Mouse (Mus musculus) kidney, embryonic 14.5 days (tissue): ENCODE measurements at regions not wholly inside any gene's neighbourhood (a gene's known extent, or its start where the extent isn't known, plus 50 kb on each side); places are given as distances from the start of the nearest gene placed in this dataset.

Source experiments
- ATAC-seq: fragments of 200-750 bp; cut with Nextera tagmentation; 2 replicates; pipeline ENCODE4 v1.8.0; 2017; ENCODE audit warnings: moderate number of reproducible peaks, mild to moderate bottlenecking, moderate TSS enrichment, moderate library complexity; ENCODE audit not compliant: low FRiP score, low TSS enrichment
- H3K27ac ChIP-seq: fragments of 300-500 bp; sonication (generic); 2 replicates; pipeline ENCODE4 v1.5.1; 2014; ENCODE audit warnings: low read depth, mild to moderate bottlenecking, low read length, moderate library complexity, mixed read lengths
- H3K27me3 ChIP-seq: fragments of 300-500 bp; sonication (generic); 2 replicates; pipeline ENCODE4 v1.6.1; 2014; ENCODE audit warnings: mild to moderate bottlenecking, low read length; ENCODE audit not compliant: control insufficient read depth, insufficient read depth
- H3K36me3 ChIP-seq: fragments of 300-500 bp; sonication (generic); 2 replicates; pipeline ENCODE4 v1.6.1; 2014; ENCODE audit warnings: low read length, mixed read lengths; ENCODE audit not compliant: control insufficient read depth, insufficient read depth
- H3K4me1 ChIP-seq: fragments of 300-500 bp; sonication (generic); 2 replicates; pipeline ENCODE4 v1.6.1; 2014; ENCODE audit warnings: low read length, mixed read lengths; ENCODE audit not compliant: control insufficient read depth, insufficient read depth
- H3K4me2 ChIP-seq: fragments of 300-500 bp; sonication (generic); replicated peaks from 2 replicates; pipeline ENCODE4 v1.6.1; 2014; ENCODE audit warnings: low read depth, mild to moderate bottlenecking, low read length
- H3K4me3 ChIP-seq: fragments of 300-500 bp; sonication (generic); 2 replicates; pipeline ENCODE4 v1.5.1; 2014; ENCODE audit warnings: mild to moderate bottlenecking, low read length
- H3K9ac ChIP-seq: fragments of 300-500 bp; sonication (generic); 2 replicates; pipeline ENCODE4 v1.6.1; 2014; ENCODE audit warnings: low read depth, mild to moderate bottlenecking, low read length, moderate library complexity
- H3K9me3 ChIP-seq: fragments of 300-500 bp; sonication (generic); 2 replicates; pipeline ENCODE4 v1.6.1; 2016; ENCODE audit warnings: low read length; ENCODE audit not compliant: control insufficient read depth
- WGBS: fragments of 180-500 bp; shearing (Covaris S2); extraction: QIAGEN DNeasy Blood & Tissue Kit; methylation state at CpG from one replicate; pipeline ENCODE4 v1.1.7; 2014; 5-methylcytosine and 5-hydroxymethylcytosine counted together

DNA sequence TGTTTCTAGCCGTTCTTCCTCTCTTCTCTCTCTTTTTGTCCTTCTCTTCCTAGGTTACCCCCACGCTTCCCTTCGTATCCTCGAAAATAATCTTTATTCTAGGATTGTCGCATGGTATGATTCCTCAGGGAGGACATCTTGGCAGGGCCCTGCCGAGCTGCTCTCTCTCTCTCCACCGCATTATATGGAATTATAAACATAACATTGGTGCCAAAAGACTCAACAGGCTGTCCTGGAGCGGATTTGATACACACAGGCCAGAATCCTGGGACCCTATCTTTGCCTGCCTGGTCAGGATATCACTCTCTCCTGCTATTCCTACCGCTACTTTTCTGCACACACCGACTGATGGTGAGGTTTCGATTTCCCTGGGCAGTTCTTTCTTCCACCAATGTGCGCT is 228.9 kb upstream of the Fn1 start:
- H3K9me3 ChIP-seq: no peaks in the 10 kb centered on the region
- H3K4me1 ChIP-seq: no peaks in the 10 kb centered on the region
- no peak overlapping the region for H3K4me3 ChIP-seq
- no peak overlapping the region for H3K27ac ChIP-seq
- no peak overlapping the region for H3K4me2 ChIP-seq
- no peak for ATAC-seq
- no peak overlapping the region for H3K9ac ChIP-seq
- no peaks in the 10 kb centered on the region for H3K36me3 ChIP-seq
- 89% methylated on average over 12 of the region's 12 CpGs for WGBS
- H3K27me3 ChIP-seq: no peaks in the 10 kb centered on the region

DNA sequence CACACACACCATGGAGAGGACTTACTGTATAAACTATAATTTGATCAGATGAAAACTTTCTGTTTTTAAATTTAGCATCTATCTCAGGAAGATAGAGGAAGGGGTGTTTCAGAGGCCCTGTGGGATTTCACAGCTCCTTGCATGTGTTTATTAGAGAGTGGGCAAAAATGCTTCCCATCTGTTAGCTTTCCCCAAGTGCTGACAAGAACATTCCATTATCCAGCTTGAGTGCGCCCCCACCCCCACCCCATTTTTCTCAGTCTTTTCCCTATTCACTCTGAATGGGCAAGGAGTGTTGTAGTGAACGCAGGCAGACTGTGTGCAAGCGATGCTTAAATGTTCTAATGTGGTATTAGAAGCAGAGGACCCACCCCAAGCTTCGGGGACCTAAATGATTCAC is 228.2 kb upstream of the Fn1 start:
- 89% methylated on average over 4 of the region's 4 CpGs for WGBS

DNA sequence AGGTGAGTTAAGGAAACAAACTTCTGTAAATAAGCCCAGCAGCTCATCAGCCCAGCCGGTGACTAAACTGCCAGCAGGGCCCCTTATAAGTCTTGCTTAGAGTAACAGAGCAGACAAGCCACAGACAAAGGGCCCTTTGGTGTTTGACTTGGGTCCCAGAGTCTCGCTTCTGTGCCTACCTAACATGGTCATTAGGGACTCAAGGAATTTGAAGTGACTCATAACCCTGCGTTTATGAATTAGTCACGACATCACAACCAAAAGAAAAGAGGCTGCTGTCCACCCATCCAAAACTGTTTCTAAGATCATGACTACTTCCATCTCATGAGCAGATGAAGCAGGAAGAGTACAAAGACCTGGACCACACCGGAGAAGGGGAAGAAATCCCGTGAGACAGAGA is 227.5 kb upstream of the Fn1 start:
- H3K4me1 ChIP-seq: no peaks in the 10 kb centered on the region
- H3K9me3 ChIP-seq: no peaks in the 10 kb centered on the region
- H3K9ac ChIP-seq: no peak overlapping the region
- H3K4me2 ChIP-seq: no peak overlapping the region
- no peaks in the 10 kb centered on the region for H3K27me3 ChIP-seq
- no peak overlapping the region for H3K4me3 ChIP-seq
- H3K36me3 ChIP-seq: no peaks in the 10 kb centered on the region
- no peak for ATAC-seq
- WGBS: 69% methylated on average over 6 of the region's 6 CpGs
- no peak overlapping the region for H3K27ac ChIP-seq

More for the DNA sequence above, 228.2 kb upstream of the Fn1 start:
- Histone ChIP-seq H3K27me3 (no peaks in the 10 kb centered on the region), H3K36me3 (no peaks in the 10 kb centered on the region), H3K4me1 (no peaks in the 10 kb centered on the region), H3K4me2 (no peak overlapping the region), H3K27ac (no peak overlapping the region), H3K4me3 (no peak overlapping the region), H3K9me3 (no peaks in the 10 kb centered on the region), H3K9ac (no peak overlapping the region)
- no peak for ATAC-seq

DNA sequence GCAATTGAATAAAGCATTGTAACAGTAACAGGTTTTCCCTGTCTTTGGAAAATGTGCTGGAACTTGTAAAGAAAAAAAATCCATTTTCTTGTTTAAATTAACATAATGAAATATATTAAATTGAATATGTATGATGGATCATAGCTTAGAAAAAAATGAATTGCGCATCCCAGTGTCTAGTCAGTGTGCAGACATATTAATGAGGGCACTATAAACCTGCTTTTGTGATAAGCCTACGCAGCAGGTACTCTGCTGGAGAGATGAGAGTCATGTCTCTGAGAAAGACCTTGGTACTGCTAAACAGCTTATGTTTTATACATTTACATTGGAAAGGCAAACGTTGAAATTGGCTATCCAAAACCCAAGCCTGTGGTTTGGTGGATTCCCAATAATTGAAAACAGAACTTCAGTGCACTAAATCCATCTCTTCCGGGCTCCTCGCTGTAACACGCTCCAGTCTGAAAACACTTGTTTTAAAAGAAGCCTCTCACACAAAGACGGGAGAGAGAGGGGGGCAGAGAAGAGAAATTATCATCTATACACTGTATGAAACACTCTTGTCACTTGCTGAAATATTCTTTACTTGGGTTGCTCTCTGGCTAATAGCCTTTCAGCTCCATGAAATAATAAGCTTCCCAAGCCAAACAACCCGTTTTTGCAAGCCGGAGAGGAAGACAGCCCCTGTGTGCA is 223.9 kb upstream of the Fn1 start:
- Histone ChIP-seq H3K9me3 (no peaks in the 10 kb centered on the region), H3K27me3 (no peaks in the 10 kb centered on the region), H3K9ac (no peak overlapping the region), H3K27ac (no peak overlapping the region), H3K4me1 (no peaks in the 10 kb centered on the region), H3K4me3 (no peak overlapping the region), H3K36me3 (no peaks in the 10 kb centered on the region), H3K4me2 (no peak overlapping the region)
- WGBS: 85% methylated on average over 9 of the region's 9 CpGs
- ATAC-seq: no peak

DNA sequence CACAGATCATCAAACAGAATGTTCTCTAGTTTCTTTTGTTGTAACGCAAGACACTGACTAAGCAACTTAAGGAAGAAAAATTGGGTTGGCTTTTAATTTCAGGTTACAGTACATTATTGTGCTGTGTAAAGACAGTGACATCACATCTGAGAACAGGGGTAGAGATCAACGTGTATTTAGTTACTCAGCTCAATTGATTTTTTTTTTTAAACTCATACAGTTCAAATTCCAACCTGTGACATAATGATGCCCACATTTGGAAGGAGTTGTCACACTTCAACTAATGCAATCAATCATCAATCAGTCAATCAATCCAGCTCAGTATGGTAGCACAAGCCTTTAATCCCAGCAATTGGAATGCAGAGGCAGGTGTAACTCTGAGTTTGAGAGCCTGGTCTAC is 221.0 kb upstream of the Fn1 start:
- H3K4me2 ChIP-seq: no peak overlapping the region
- H3K27me3 ChIP-seq: no peaks in the 10 kb centered on the region
- no peak overlapping the region for H3K4me3 ChIP-seq
- WGBS: 87% methylated on average over 2 of the region's 2 CpGs
- no peak for ATAC-seq
- H3K9me3 ChIP-seq: peaks cover 4% of the 10 kb centered on the region; the same call in 1 of the 2 replicates
- H3K4me1 ChIP-seq: no peaks in the 10 kb centered on the region
- H3K9ac ChIP-seq: no peak overlapping the region
- no peaks in the 10 kb centered on the region for H3K36me3 ChIP-seq
- H3K27ac ChIP-seq: no peak overlapping the region

DNA sequence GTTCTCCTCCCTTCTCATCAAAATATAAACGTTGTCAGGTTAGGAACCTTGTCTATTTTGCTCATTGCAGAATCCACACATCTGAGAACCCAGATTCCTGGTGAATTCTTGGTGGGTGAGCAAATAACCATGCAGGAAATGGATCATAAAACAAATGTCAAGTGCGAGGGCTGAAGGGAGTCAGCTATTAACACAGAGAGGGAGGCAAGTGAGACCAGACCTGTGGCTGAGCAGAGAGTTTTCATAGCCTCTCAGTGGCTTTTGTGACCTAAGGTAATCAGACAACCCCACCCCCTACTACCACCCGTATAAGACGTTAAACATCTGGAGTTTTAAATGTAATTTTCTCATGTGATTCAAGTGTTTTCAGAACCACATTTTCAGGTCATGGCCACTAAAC is 212.7 kb upstream of the Fn1 start:
- Histone ChIP-seq H3K4me1 (peaks cover 6% of the 10 kb centered on the region; the same call in 1 of the 2 replicates), H3K27me3 (no peaks in the 10 kb centered on the region), H3K9me3 (peaks cover 2% of the 10 kb centered on the region; the same call in 1 of the 2 replicates), H3K4me2 (no peak overlapping the region), H3K4me3 (no peak overlapping the region), H3K27ac (peak overlapping the region; percentile 63; the same call in 1 of the 2 replicates), H3K9ac (no peak overlapping the region), H3K36me3 (no peaks in the 10 kb centered on the region)
- 8% methylated on average over 4 of the region's 4 CpGs for WGBS
- ATAC-seq: peak; percentile 83; the same call in 1 of the 2 replicates

DNA sequence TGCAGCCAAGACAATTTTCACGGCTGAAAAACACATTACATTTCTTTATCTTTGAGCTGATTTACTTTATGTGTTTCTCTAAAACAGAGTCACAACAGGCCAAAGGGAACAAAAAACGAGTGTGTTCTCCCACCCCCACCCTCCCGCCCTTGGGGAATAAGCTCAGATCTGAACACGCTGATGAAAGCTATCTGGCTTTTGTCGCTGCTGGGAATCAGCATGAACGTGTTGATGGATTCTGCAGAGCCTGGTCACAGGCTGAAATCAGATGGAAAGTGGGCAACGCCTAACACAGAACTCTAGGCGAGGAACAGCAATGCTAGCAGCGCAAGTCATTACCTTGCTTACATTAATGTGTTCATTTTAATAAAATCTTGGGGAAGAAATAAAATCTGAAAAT is 211.7 kb upstream of the Fn1 start:
- H3K4me3 ChIP-seq: no peak overlapping the region
- H3K4me2 ChIP-seq: no peak overlapping the region
- ATAC-seq: no peak
- peaks cover 6% of the 10 kb centered on the region; the same call in 1 of the 2 replicates for H3K4me1 ChIP-seq
- no peak overlapping the region for H3K9ac ChIP-seq
- no peak overlapping the region for H3K27ac ChIP-seq
- H3K9me3 ChIP-seq: no peaks in the 10 kb centered on the region
- H3K36me3 ChIP-seq: no peaks in the 10 kb centered on the region
- no peaks in the 10 kb centered on the region for H3K27me3 ChIP-seq
- 60% methylated on average over 9 of the region's 9 CpGs for WGBS

DNA sequence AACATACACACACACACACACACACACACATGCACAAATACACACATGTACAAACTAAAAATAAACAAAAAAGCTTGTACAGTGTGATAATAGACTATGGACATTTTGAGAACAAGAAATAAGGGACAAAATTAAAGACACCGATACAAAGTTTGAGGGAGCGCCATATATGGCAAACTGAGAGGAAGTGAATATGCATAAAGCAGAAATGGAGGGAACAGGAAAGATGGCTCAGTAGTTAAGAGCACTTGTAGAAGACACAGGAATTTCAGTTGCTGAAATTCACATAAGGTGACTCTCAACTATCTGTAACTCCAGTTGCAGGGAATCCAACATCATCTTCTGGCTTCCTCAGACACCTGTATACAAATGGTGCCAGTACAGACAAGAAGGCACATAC is 200.2 kb upstream of the Fn1 start:
- no peak for ATAC-seq

DNA sequence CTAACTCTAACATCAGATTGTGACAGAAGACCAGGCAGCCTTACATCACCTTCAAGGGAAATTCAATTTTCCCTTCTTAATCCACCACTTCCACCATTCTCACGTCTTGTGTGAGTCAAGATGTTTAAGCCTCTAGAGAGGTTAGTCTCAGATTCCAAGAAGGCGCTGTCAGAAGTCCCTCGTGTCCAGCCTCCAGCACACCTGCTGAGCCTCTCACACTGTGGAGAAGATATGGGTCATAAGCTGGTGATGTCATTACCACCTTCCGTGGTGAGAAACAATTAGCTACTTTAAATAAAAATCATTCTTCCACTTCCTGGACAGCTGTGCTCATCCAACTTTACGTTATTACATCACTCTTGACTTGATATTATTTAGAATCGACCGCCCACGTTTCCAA is 198.3 kb upstream of the Fn1 start:
- H3K4me2 ChIP-seq: no peak overlapping the region
- H3K9me3 ChIP-seq: no peaks in the 10 kb centered on the region
- ATAC-seq: no peak
- no peaks in the 10 kb centered on the region for H3K27me3 ChIP-seq
- H3K4me1 ChIP-seq: no peaks in the 10 kb centered on the region
- no peak overlapping the region for H3K9ac ChIP-seq
- H3K36me3 ChIP-seq: no peaks in the 10 kb centered on the region
- H3K27ac ChIP-seq: no peak overlapping the region
- H3K4me3 ChIP-seq: no peak overlapping the region
- 89% methylated on average over 8 of the region's 8 CpGs for WGBS

More for the DNA sequence above, 200.2 kb upstream of the Fn1 start:
- WGBS: 93% methylated on average over 2 of the region's 2 CpGs
- H3K36me3 ChIP-seq: no peaks in the 10 kb centered on the region
- H3K4me1 ChIP-seq: no peaks in the 10 kb centered on the region
- no peaks in the 10 kb centered on the region for H3K27me3 ChIP-seq
- H3K4me2 ChIP-seq: no peak overlapping the region
- no peak overlapping the region for H3K4me3 ChIP-seq
- H3K27ac ChIP-seq: no peak overlapping the region
- H3K9me3 ChIP-seq: no peaks in the 10 kb centered on the region
- no peak overlapping the region for H3K9ac ChIP-seq
